Mouse (Mus musculus): ENCODE results near the gene Gse1. TPM values are rescaled to one million over a fixed set of nuclear protein-coding genes. Genes with fewer than 3 reads are reported as not detected.

The Gse1 gene
- total RNA-seq, 1 experiment = 21.4 TPM

DNA sequence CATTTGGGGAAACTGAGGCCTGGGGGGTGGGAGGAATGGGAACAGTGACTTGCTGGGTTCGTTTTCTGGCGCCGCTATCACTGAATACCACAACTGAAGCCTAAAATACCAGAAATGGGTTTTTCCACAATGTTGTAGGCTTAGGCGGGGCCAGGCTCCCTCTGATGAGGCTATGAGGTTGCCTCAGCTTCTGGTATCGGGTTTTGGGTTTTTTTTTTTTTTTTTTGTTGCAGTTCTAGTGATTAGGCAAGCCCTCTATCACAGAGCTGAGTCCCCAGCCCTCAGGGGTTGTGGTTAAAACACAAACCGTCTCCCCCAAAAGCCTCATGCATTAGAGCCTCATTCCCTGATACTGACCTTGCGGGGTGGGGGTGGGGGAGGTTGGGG is 149.5 kb downstream of the Gse1 start:
- TF ChIP-seq CHD2 (IDR thresholded peaks at IDR 0.05; ENCODE audit: low read depth, low read length) (no peak), MAFK (IDR thresholded peaks at IDR 0.05; ENCODE audit: insufficient read depth, low read depth, low read length) (no peak), ZNF384 (IDR thresholded peaks at IDR 0.05; ENCODE audit: low read depth, low read length) (0 out of 2 replicates have a peak, but pooled peaks have one; percentile 17)
- no peaks in the 10 kb centered on the region for H3K9me3 ChIP-seq (ENCODE audit: control insufficient read depth, insufficient read depth, low read depth, low read length)
- no peak for DNase-seq (ENCODE audit: low read depth, low spot score)

DNA sequence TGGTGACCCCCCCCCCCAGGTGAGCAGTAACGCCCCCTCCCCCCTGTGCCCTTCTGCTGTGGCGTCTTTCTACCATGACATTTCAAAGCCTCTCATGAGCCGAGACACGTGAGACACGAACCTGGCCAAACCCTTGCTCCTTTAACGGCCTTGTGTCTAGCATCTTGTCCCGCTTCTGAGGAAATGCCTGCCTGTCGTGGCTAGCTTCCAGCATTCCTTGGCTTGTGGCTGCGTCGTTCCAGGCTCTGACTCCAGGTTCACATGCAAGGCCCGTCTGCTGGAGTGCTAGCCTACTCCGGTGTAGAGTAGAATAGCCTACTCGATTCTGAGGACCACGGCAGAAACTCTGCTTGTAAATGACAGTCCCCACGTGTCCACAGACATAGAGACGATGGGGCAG is 150.1 kb downstream of the Gse1 start:
- in situ Hi-C loops (cut with MboI; ENCODE audit: low sequenced_read_pairs in 2 of 2, unreplicated experiment in 2 of 2) = no loop called here
- no peak for DNase-seq (ENCODE audit: low read depth, low spot score)
- Histone ChIP-seq H3K27ac (ENCODE audit: insufficient read depth, low read depth, low read length, poor library complexity, severe bottlenecking) (no peak overlapping the region), H3K4me3 (ENCODE audit: insufficient read depth in 1 of 2, low read depth in 1 of 2, low read length in 2 of 2, poor library complexity in 1 of 2, severe bottlenecking in 1 of 2) (no peak overlapping the region), H3K36me3 (ENCODE audit: control insufficient read depth, insufficient read depth, low read length, poor library complexity, severe bottlenecking) (no peaks in the 10 kb centered on the region), H3K9ac (ENCODE audit: insufficient read depth, low read depth, low read length, poor library complexity, severe bottlenecking) (no peak overlapping the region), H3K4me1 (ENCODE audit: control insufficient read depth in 2 of 2, insufficient read depth in 2 of 2, low read length in 2 of 2, poor library complexity in 1 of 2) (peaks cover 3 to 34% of the 10 kb centered on the region in 2 experiments; a peak in 2 of 4 replicates), H3K9me3 (ENCODE audit: control insufficient read depth, insufficient read depth, low read depth, low read length) (no peaks in the 10 kb centered on the region)
- TF ChIP-seq HCFC1 (IDR thresholded peaks at IDR 0.05; ENCODE audit: borderline replicate concordance, insufficient read depth, low read length) = no peak
- TF ChIP-seq ZNF384 (IDR thresholded peaks at IDR 0.05; ENCODE audit: low read depth, low read length) = no peak
- no peak for TF ChIP-seq CHD2 (IDR thresholded peaks at IDR 0.05; ENCODE audit: low read depth, low read length)
- TF ChIP-seq ZC3H11A (IDR thresholded peaks at IDR 0.05; ENCODE audit: borderline replicate concordance, low read depth, low read length) = no peak
- no peak for TF ChIP-seq MAFK (IDR thresholded peaks at IDR 0.05; ENCODE audit: insufficient read depth, low read depth, low read length)

More for the DNA sequence above, 149.5 kb downstream of the Gse1 start:
- no peak overlapping the region for H3K27ac ChIP-seq (ENCODE audit: insufficient read depth, low read depth, low read length, poor library complexity, severe bottlenecking)
- H3K4me3 ChIP-seq (ENCODE audit: insufficient read depth in 1 of 2, low read depth in 1 of 2, low read length in 2 of 2, poor library complexity in 1 of 2, severe bottlenecking in 1 of 2) = no peak overlapping the region
- H3K4me1 ChIP-seq (ENCODE audit: control insufficient read depth in 2 of 2, insufficient read depth in 2 of 2, low read length in 2 of 2, poor library complexity in 1 of 2) = peaks cover 3 to 34% of the 10 kb centered on the region in 2 experiments; a peak in 2 of 4 replicates
- in situ Hi-C loops (cut with MboI; ENCODE audit: low sequenced_read_pairs in 2 of 2, unreplicated experiment in 2 of 2) = no loop called here
- no peaks in the 10 kb centered on the region for H3K36me3 ChIP-seq (ENCODE audit: control insufficient read depth, insufficient read depth, low read length, poor library complexity, severe bottlenecking)
- H3K9ac ChIP-seq (ENCODE audit: insufficient read depth, low read depth, low read length, poor library complexity, severe bottlenecking) = no peak overlapping the region

DNA sequence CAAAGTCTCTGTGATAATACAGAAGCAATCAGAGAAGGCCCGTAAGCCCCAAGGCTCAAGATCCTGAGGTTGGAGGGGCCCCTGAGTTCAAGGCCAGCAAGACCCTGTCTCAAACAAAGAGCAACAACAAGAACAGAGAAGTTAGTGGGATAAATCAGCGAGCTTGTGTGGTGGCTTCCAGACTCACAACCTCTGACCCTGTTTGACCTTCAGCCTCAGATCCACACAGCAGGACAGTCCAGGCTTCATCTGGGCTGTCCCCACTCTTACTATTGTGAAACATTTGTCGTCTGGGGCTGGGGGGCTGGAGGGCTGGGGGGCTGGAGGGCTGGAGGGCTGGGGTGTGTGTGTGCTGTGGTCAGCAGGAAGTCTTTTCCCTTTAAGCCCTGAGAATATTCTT is 150.8 kb downstream of the Gse1 start:
- Histone ChIP-seq H3K9ac (ENCODE audit: insufficient read depth, low read depth, low read length, poor library complexity, severe bottlenecking) (no peak overlapping the region), H3K36me3 (ENCODE audit: control insufficient read depth, insufficient read depth, low read length, poor library complexity, severe bottlenecking) (no peaks in the 10 kb centered on the region), H3K4me1 (ENCODE audit: control insufficient read depth in 2 of 2, insufficient read depth in 2 of 2, low read length in 2 of 2, poor library complexity in 1 of 2) (peaks cover 3 to 39% of the 10 kb centered on the region in 2 experiments; a peak in 2 of 4 replicates), H3K4me3 (ENCODE audit: insufficient read depth in 1 of 2, low read depth in 1 of 2, low read length in 2 of 2, poor library complexity in 1 of 2, severe bottlenecking in 1 of 2) (no peak overlapping the region), H3K27ac (ENCODE audit: insufficient read depth, low read depth, low read length, poor library complexity, severe bottlenecking) (no peak overlapping the region), H3K9me3 (ENCODE audit: control insufficient read depth, insufficient read depth, low read depth, low read length) (no peaks in the 10 kb centered on the region)
- no peak for DNase-seq (ENCODE audit: low read depth, low spot score)
- TF ChIP-seq MAFK (IDR thresholded peaks at IDR 0.05; ENCODE audit: insufficient read depth, low read depth, low read length) (no peak), ZC3H11A (IDR thresholded peaks at IDR 0.05; ENCODE audit: borderline replicate concordance, low read depth, low read length) (no peak), HCFC1 (IDR thresholded peaks at IDR 0.05; ENCODE audit: borderline replicate concordance, insufficient read depth, low read length) (no peak), ZNF384 (IDR thresholded peaks at IDR 0.05; ENCODE audit: low read depth, low read length) (no peak), CHD2 (IDR thresholded peaks at IDR 0.05; ENCODE audit: low read depth, low read length) (no peak)
- in situ Hi-C loops (cut with MboI; ENCODE audit: low sequenced_read_pairs in 2 of 2, unreplicated experiment in 2 of 2) = no loop called here

- in situ Hi-C loops (cut with MboI; ENCODE audit: low sequenced_read_pairs in 2 of 2, unreplicated experiment in 2 of 2) = no loop called here
- Histone ChIP-seq H3K9me3 (ENCODE audit: control insufficient read depth, insufficient read depth, low read depth, low read length) (no peaks in the 10 kb centered on the region), H3K27ac (ENCODE audit: insufficient read depth, low read depth, low read length, poor library complexity, severe bottlenecking) (no peak overlapping the region), H3K9ac (ENCODE audit: insufficient read depth, low read depth, low read length, poor library complexity, severe bottlenecking) (no peak overlapping the region), H3K4me1 (ENCODE audit: control insufficient read depth in 2 of 2, insufficient read depth in 2 of 2, low read length in 2 of 2, poor library complexity in 1 of 2) (peaks cover 0 to 23% of the 10 kb centered on the region in 2 experiments; a peak in 1 of 4 replicates), H3K4me3 (ENCODE audit: insufficient read depth in 1 of 2, low read depth in 1 of 2, low read length in 2 of 2, poor library complexity in 1 of 2, severe bottlenecking in 1 of 2) (no peak overlapping the region), H3K36me3 (ENCODE audit: control insufficient read depth, insufficient read depth, low read length, poor library complexity, severe bottlenecking) (no peaks in the 10 kb centered on the region)
- no peak for TF ChIP-seq ZC3H11A (IDR thresholded peaks at IDR 0.05; ENCODE audit: borderline replicate concordance, low read depth, low read length)
- TF ChIP-seq MAFK (IDR thresholded peaks at IDR 0.05; ENCODE audit: insufficient read depth, low read depth, low read length) = no peak
- no peak for TF ChIP-seq HCFC1 (IDR thresholded peaks at IDR 0.05; ENCODE audit: borderline replicate concordance, insufficient read depth, low read length)
- TF ChIP-seq ZNF384 (IDR thresholded peaks at IDR 0.05; ENCODE audit: low read depth, low read length) = no peak
- no peak for TF ChIP-seq CHD2 (IDR thresholded peaks at IDR 0.05; ENCODE audit: low read depth, low read length)
- DNase-seq (ENCODE audit: low read depth, low spot score) = no peak
These were observed 153.6 kb downstream of the Gse1 start for GRCm38 (mm10) chr8:120381865-120382264.
